Mouse (Mus musculus) left cerebral cortex, postnatal 25 days (tissue): ENCODE measurements at regions not wholly inside any gene's neighbourhood (a gene's known extent, or its start where the extent isn't known, plus 50 kb on each side); places are given as distances from the start of the nearest gene placed in this dataset.
"Not testable (repeated sequence)": the region's sequence is repeated elsewhere in the genome, so short reads cannot be mapped to it uniquely, and the experiment has no call there.

ENCODE experiments used
- DNase-seq, 2 experiments: peaks; one replicate each; pipeline ENCODE4 v3.0.0; 2022; ENCODE audit warnings: low spot score in 2 of 2, mixed read lengths in 1 of 2
- intact Hi-C: fragments of 180-260 bp; cut with DNase I; formaldehyde crosslinking; loops from one replicate; pipeline ENCODE4 v1.15.1; 2025

DNA sequence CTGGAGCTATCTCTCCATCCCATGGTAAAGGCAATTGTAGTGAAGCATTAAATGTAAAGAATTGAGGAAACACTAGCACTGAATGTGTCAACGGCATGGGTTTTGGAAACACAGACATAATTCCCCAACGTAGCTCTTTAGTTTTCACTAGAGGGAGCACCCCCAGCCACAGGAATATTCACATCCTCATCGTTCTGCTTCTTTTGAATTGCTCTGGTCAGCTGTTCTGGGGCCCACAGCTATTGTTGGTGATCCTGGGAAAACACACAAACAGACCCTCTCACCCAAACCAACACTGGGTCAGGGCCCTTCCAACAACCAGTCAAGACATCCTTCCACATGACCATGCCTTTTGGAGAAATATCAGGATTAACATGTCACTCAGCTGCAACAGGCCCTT, 119.7 kb downstream of the Impg2 start:
- intact Hi-C loops, DNase-seq: not testable (repeated sequence)

GRCm38 (mm10) chr16:56349415-56349814, 128.3 kb upstream of the Abi3bp start:
- intact Hi-C loops: no loop called here
- DNase-seq: no peak

GRCm38 (mm10) chr16:56352888-56353287, 124.8 kb upstream of the Abi3bp start:
- intact Hi-C loops: no loop called here
- DNase-seq: peak in 1 of 2 experiments; percentile 52

DNA sequence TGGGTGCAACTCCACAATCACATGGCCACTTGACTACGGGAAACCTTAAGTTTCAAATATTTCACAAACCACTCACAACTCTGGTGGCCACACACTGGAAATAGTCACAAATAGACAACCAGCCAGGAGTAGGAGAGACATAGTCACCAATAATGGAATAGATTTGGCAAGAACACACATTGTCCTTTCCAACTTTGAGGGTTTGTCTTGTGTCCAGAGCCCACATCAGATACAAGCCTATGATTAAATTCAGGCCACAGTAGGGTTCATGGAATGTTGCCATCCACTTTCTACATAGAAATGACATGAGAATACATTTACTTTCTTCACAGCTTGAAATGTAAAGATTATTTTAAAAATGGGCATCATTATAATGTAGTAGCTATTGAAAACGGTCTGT, 118.6 kb upstream of the Abi3bp start:
- intact Hi-C loops: no loop called here
- no peak for DNase-seq

DNA sequence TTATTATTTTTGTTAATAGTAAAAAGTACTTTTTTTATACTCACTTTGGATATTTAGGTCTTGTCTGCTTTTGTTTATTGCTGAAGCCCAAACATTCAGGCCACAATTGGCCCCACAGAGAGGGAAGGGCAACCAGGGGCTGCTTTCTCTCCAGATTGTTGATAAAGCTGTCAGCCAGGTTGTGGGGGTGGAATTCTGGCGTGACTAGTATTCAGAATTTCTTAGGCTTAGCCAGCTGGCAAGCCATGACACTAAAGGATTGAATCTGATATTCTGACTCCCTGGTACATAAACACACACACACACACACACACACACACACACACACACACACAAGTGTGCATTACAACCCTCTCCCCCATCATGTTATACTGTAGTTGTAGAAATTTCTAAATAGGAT, 116.7 kb upstream of the Abi3bp start:
- no peak for DNase-seq

GRCm38 (mm10) chr16:56378356-56378755, 99.3 kb upstream of the Abi3bp start:
- no peak for DNase-seq
- intact Hi-C loops: no loop called here

More for the DNA sequence above, 116.7 kb upstream of the Abi3bp start:
- intact Hi-C loops: no loop called here

- intact Hi-C loops: no loop called here
- peak in 1 of 2 experiments; percentile 26 for DNase-seq
These were observed 97.0 kb upstream of the Abi3bp start for GRCm38 (mm10) chr16:56380680-56381079.

GRCm38 (mm10) chr16:56386539-56386938, 91.1 kb upstream of the Abi3bp start:
- DNase-seq: no peak
- intact Hi-C loops: no loop called here

- peak in 1 of 2 experiments; percentile 89 for DNase-seq
- intact Hi-C loops: no loop called here
These were observed 84.8 kb upstream of the Abi3bp start for GRCm38 (mm10) chr16:56392843-56393242.

- intact Hi-C loops: no loop called here
- DNase-seq: no peak
These were observed 81.1 kb upstream of the Abi3bp start for GRCm38 (mm10) chr16:56396586-56396985.

- intact Hi-C loops: no loop called here
- DNase-seq: peak; percentile 13 to 83
These were observed 78.1 kb upstream of the Abi3bp start for GRCm38 (mm10) chr16:56399541-56399940.

DNA sequence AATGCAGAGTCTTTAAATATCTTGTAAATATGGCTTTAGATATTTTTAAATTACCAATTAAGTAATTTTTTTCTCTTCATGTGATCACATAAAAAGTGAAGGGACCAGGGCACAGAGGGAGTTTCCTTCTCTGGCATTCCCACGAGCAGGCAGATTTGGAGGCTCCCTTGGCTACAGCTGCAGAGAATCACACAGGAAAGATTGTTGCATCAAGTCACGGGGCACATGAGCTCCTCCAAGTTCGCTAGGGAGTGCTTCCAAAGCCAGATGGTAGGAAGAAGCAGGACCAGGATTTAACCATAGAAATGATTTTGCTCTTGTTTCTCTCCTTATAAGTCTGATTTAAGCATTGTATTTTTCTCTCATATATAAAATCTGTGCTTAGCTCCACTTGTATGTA, 53.9 kb upstream of the Abi3bp start:
- peak; percentile 18 to 76 for DNase-seq
- intact Hi-C loops: no loop called here
